ENCODE assay signal across 14 mouse cellular contexts in genomic region chr3:96931261-96931681, GRCm38 (mm10). TPM values are rescaled to one million over a fixed set of nuclear protein-coding genes. Genes with fewer than 3 reads are reported as not detected.
DNase-seq lines count a peak whose midpoint lies in the region; ATAC-seq and TF ChIP-seq lines count a peak whose summit lies in the region.
"Had no signal": no experiment of that assay in that cellular context is flagged by ENCODE, and none has a peak within 500 bp of the region (broad histone marks: within the 10 kb centered on the region; RNA-seq: fewer than 3 reads in every experiment).

No protein-coding gene starts in this region.

- no peak overlapping the region for H3K4me2 ChIP-seq in midbrain, embryonic 11.5 days
- H3K4me2 ChIP-seq in midbrain, postnatal 0 days (ENCODE audit: low read depth, low read length, poor library complexity, severe bottlenecking): no peak overlapping the region
- peak overlapping the region; percentile 28; the same call in 1 of the 2 replicates for H3K4me2 ChIP-seq in hindbrain, postnatal 0 days (ENCODE audit: low read depth, low read length)

- no peaks in the 10 kb centered on the region for H3K36me3 ChIP-seq in midbrain, embryonic 11.5 days (ENCODE audit: control insufficient read depth, insufficient read depth, low read length)
- H3K36me3 ChIP-seq in midbrain, postnatal 0 days (ENCODE audit: insufficient read depth, low read length): no peaks in the 10 kb centered on the region
- H3K36me3 ChIP-seq in hindbrain, postnatal 0 days (ENCODE audit: insufficient read depth, low read length): no peaks in the 10 kb centered on the region

- peak; percentile 79 for ATAC-seq in midbrain, embryonic 11.5 days (ENCODE audit: low FRiP score)
- ATAC-seq in midbrain, postnatal 0 days (ENCODE audit: low FRiP score): no peak; the same call in 1 of the 2 replicates
- ATAC-seq in hindbrain, postnatal 0 days: peak; percentile 65
- ATAC-seq: inflammation-experienced regulatory T-cells, adult 6 months had no signal

- WGBS in midbrain, embryonic 11.5 days: 14% methylated on average over 5 of the region's 5 CpGs
- 16% methylated on average over 5 of the region's 5 CpGs for WGBS in midbrain, postnatal 0 days
- WGBS in hindbrain, postnatal 0 days: 23% methylated on average over 5 of the region's 5 CpGs

- DNase-seq in heart, adult 11 months: peak; percentile 61
- no peak for DNase-seq in heart, postnatal 4 days
- DNase-seq in midbrain, embryonic 11.5 days (ENCODE audit: low spot score, missing footprints): no peak
- DNase-seq in midbrain, postnatal 0 days (ENCODE audit: low spot score): no peak
- peak; percentile 25 for DNase-seq in hindbrain, postnatal 0 days (ENCODE audit: low spot score)
- DNase-seq in gastrocnemius, postnatal 4 days (ENCODE audit: low spot score in 2 of 2): no peak
- no peak for DNase-seq in MN1 (ENCODE audit: low spot score)
- no peak for DNase-seq in cerebellum, adult 8-10 months
- DNase-seq: adrenal gland, postnatal 25 days; cerebellum, adult 9-10 months; right cerebral cortex, adult 18-20 months had no signal

- peaks cover 9% of the 10 kb centered on the region for H3K4me1 ChIP-seq in midbrain, embryonic 11.5 days (ENCODE audit: control insufficient read depth, insufficient read depth, low read length)
- no peaks in the 10 kb centered on the region for H3K4me1 ChIP-seq in midbrain, postnatal 0 days (ENCODE audit: insufficient read depth, low read length)
- no peaks in the 10 kb centered on the region; the same call in 1 of the 2 replicates for H3K4me1 ChIP-seq in hindbrain, postnatal 0 days (ENCODE audit: insufficient read depth, low read length)

- no peak overlapping the region for H3K4me3 ChIP-seq in midbrain, embryonic 11.5 days (ENCODE audit: low read depth, low read length)
- H3K4me3 ChIP-seq in midbrain, postnatal 0 days (ENCODE audit: low read depth, low read length): no peak overlapping the region
- H3K4me3 ChIP-seq in hindbrain, postnatal 0 days (ENCODE audit: low read length): no peak overlapping the region

- H3K27ac ChIP-seq in midbrain, embryonic 11.5 days (ENCODE audit: low read depth, low read length): no peak overlapping the region
- no peak overlapping the region for H3K27ac ChIP-seq in midbrain, postnatal 0 days (ENCODE audit: low read depth, low read length)
- no peak overlapping the region for H3K27ac ChIP-seq in hindbrain, postnatal 0 days

- H3K27me3 ChIP-seq in midbrain, embryonic 11.5 days (ENCODE audit: control insufficient read depth, insufficient read depth, low read length): peaks cover 3% of the 10 kb centered on the region; the same call in 1 of the 2 replicates
- no peaks in the 10 kb centered on the region for H3K27me3 ChIP-seq in midbrain, postnatal 0 days (ENCODE audit: insufficient read depth, low read length)
- no peaks in the 10 kb centered on the region for H3K27me3 ChIP-seq in hindbrain, postnatal 0 days (ENCODE audit: insufficient read depth, low read length)

- TF ChIP-seq CTCF in midbrain, postnatal 0 days (IDR thresholded peaks at IDR 0.05): no peak
- no peak for TF ChIP-seq CTCF in hindbrain, postnatal 0 days (IDR thresholded peaks at IDR 0.05; ENCODE audit: low read depth)

- no peak overlapping the region for H3K9ac ChIP-seq in midbrain, embryonic 11.5 days (ENCODE audit: low read length)
- H3K9ac ChIP-seq in midbrain, postnatal 0 days (replicated peaks; ENCODE audit: low read length, poor library complexity, severe bottlenecking): no peak overlapping the region
- H3K9ac ChIP-seq in hindbrain, postnatal 0 days (replicated peaks; ENCODE audit: low read length): no peak overlapping the region

- H3K9me3 ChIP-seq in midbrain, embryonic 11.5 days (ENCODE audit: control insufficient read depth, low read length): no peaks in the 10 kb centered on the region
- H3K9me3 ChIP-seq in midbrain, postnatal 0 days (ENCODE audit: low read length): no peaks in the 10 kb centered on the region
- no peaks in the 10 kb centered on the region for H3K9me3 ChIP-seq in hindbrain, postnatal 0 days (ENCODE audit: low read length)

RNA-seq across cellular contexts. Expression of gene Gja8, which starts 5.5 kb away (rescaled TPM):
- not detected for total RNA-seq in heart, postnatal 4 days (2021)
- not detected in 2 replicates for polyA plus RNA-seq in midbrain, embryonic 11.5 days (2014; fragmentation: Nextera tagmentation; extraction: Ambion mirVana)
- 0.05 TPM in 1 of 2 replicates, not detected in the other for total RNA-seq in midbrain, postnatal 0 days (2014; rRNA removed)
- polyA plus RNA-seq in midbrain, postnatal 0 days (2015; fragmentation: Nextera tagmentation; extraction: Ambion mirVana): 0.02 and 0.05 TPM in 2 replicates
- total RNA-seq in hindbrain, postnatal 0 days (2014; rRNA removed): not detected in 2 replicates
- polyA plus RNA-seq in hindbrain, postnatal 0 days (2015; fragmentation: Nextera tagmentation; extraction: Ambion mirVana): 0.04 and 0.05 TPM in 2 replicates
- not detected for total RNA-seq in gastrocnemius, postnatal 4 days (2021)
- total RNA-seq: adrenal gland, postnatal 25 days; layer of hippocampus, postnatal 25 days had no signal
- polyA plus RNA-seq: inflammation-experienced regulatory T-cells, adult 6 months; liver, embryonic 16.5 days had no signal

RNA-seq across cellular contexts. Expression of gene Gpr89, which starts 26.1 kb away (rescaled TPM):
- 10 to 100 TPM; 17.8 to 22.7 TPM for total RNA-seq in heart, postnatal 4 days (2021)
- 40.3 TPM in 2 replicates for polyA plus RNA-seq in midbrain, embryonic 11.5 days (2014; fragmentation: Nextera tagmentation; extraction: Ambion mirVana)
- total RNA-seq in midbrain, postnatal 0 days (2014; rRNA removed): 23.2 and 28.9 TPM in 2 replicates
- polyA plus RNA-seq in midbrain, postnatal 0 days (2015; fragmentation: Nextera tagmentation; extraction: Ambion mirVana): 34.1 and 35.9 TPM in 2 replicates
- 20.4 and 40.3 TPM in 2 replicates for total RNA-seq in hindbrain, postnatal 0 days (2014; rRNA removed)
- polyA plus RNA-seq in hindbrain, postnatal 0 days (2015; fragmentation: Nextera tagmentation; extraction: Ambion mirVana): 34.9 and 41.8 TPM in 2 replicates
- 10 to 100 TPM; 21.1 to 23.6 TPM for total RNA-seq in gastrocnemius, postnatal 4 days (2021)

RNA-seq across cellular contexts. Expression of gene Gja5, which starts 26.8 kb away (rescaled TPM):
- total RNA-seq in heart, postnatal 4 days (2021): 10 to 100 TPM; 55.6 to 60.6 TPM
- 3.1 and 3.8 TPM in 2 replicates for polyA plus RNA-seq in midbrain, embryonic 11.5 days (2014; fragmentation: Nextera tagmentation; extraction: Ambion mirVana)
- total RNA-seq in midbrain, postnatal 0 days (2014; rRNA removed): 0.80 and 0.88 TPM in 2 replicates
- 0.93 and 2.1 TPM in 2 replicates for polyA plus RNA-seq in midbrain, postnatal 0 days (2015; fragmentation: Nextera tagmentation; extraction: Ambion mirVana)
- 1.2 and 2.6 TPM in 2 replicates for total RNA-seq in hindbrain, postnatal 0 days (2014; rRNA removed)
- 1.2 and 1.3 TPM in 2 replicates for polyA plus RNA-seq in hindbrain, postnatal 0 days (2015; fragmentation: Nextera tagmentation; extraction: Ambion mirVana)
- total RNA-seq in gastrocnemius, postnatal 4 days (2021): 1 to 10 TPM; 9.1 to 9.3 TPM

Comparison
In these comparisons a context has a peak if more than half of its experiments do, and no peak if none do; other contexts are left out.
1. DNase-seq: peak in heart, adult 11 months (single experiment) and hindbrain, postnatal 0 days (single experiment); none in heart, postnatal 4 days (single experiment), midbrain, embryonic 11.5 days (single experiment), midbrain, postnatal 0 days (single experiment), gastrocnemius, postnatal 4 days (0 of 2), MN1 (single experiment) and cerebellum, adult 8-10 months (single experiment).
2. RNA of gene Gja5, which starts 26.8 kb away (total RNA-seq): 55.6 to 60.6 TPM in heart, postnatal 4 days; 9.1 to 9.3 TPM in gastrocnemius, postnatal 4 days, 1.2 to 2.6 TPM in hindbrain, postnatal 0 days and 0.80 to 0.88 TPM in midbrain, postnatal 0 days; every median in the first group is over 4 times any median in the second.